Mouse (Mus musculus) brain, embryonic 14.5 days (tissue): Measurements from ENCODE around the gene Amz1.

ENCODE experiments used
- CTCF ChIP-seq: fragments of 200-500 bp; IDR thresholded peaks from 2 replicates; pipeline ENCODE4 v1.5.1; 2012; ENCODE audit warnings: inconsistent platforms, mild to moderate bottlenecking, moderate library complexity, borderline replicate concordance; ENCODE audit not compliant: insufficient read depth, insufficient read length; ENCODE audit errors: extremely low read depth
- POLR2A ChIP-seq: fragments of 200-500 bp; IDR thresholded peaks from 2 replicates; pipeline ENCODE4 v1.6.1; 2012; ENCODE audit warnings: mild to moderate bottlenecking, inconsistent platforms, borderline replicate concordance; ENCODE audit not compliant: poor library complexity, insufficient read depth, insufficient read length, severe bottlenecking; ENCODE audit errors: extremely low read depth

DNA sequence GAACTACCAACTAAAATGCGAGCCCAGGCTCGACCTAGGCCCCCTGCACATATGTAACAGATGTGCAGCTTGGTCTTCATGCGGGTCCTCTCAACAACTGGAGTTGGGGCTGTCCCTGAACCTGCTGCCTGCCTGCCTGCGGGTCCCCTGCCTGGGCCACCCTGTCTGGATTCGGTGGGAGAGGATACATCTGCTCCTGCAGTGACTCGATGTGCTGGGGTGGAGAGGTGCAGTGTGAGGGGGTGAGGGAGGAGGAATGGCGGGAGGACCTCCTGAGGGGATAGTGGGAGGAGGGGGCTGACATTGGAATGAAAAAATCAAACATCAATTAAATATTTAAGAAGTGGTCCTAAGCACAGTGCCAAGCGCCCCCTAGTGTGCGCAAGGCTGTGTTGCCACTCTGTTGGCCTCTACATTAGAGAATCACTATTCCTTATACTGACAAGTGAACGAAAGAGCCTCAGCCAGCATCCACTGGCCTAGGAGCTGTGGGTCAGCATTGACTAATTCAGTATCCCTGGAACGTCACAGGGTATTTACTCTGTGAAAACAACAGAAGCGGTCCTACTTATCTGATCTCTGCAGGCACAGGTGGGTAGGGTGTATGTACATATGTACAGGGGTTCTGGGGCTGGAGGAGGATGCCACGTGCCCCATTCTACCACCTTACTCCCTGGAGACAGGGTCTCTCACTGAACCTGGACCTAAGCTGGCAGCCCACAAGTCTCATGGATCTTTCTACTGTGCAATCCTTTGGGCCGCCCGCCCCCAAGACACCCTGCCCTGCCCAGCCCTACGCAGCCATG lies 39.4 kb upstream of the Amz1 start:
- TF ChIP-seq CTCF (peak; percentile 86), POLR2A (no peak)
